Mouse (Mus musculus): Measurements from ENCODE around the gene Slc8b1. TPM values are rescaled to one million over a fixed set of nuclear protein-coding genes. Genes with fewer than 3 reads are reported as not detected.

Slc8b1 gene
- polyA plus RNA-seq, 1 experiment: 3.2 TPM

GRCm38 (mm10) chr5:120571056-120571740, 60.2 kb downstream of the Slc8b1 start:
- no peak overlapping the region for H3K27ac ChIP-seq (ENCODE audit: control insufficient read depth, insufficient read depth, low read depth, low read length)
- H3K27me3 ChIP-seq (ENCODE audit: control insufficient read depth, insufficient read depth, low read length): no peaks in the 10 kb centered on the region
- no peak for TF ChIP-seq POLR2A (IDR thresholded peaks at IDR 0.05; ENCODE audit: control insufficient read depth, low read depth, low read length)
- no peaks in the 10 kb centered on the region for H3K36me3 ChIP-seq (ENCODE audit: control insufficient read depth, insufficient read depth, low read length)
- no peak overlapping the region for H3K4me3 ChIP-seq (ENCODE audit: control insufficient read depth, low read depth, low read length)
- H3K4me1 ChIP-seq (ENCODE audit: control insufficient read depth, insufficient read depth, low read length): peaks cover 5% of the 10 kb centered on the region

- TF ChIP-seq CTCF (IDR thresholded peaks at IDR 0.05; ENCODE audit: control insufficient read depth, insufficient read depth, insufficient replicate concordance, low read depth, low read length) (no peak), POLR2A (IDR thresholded peaks at IDR 0.05; ENCODE audit: control insufficient read depth, low read depth, low read length) (no peak)
- Histone ChIP-seq H3K27me3 (ENCODE audit: control insufficient read depth, insufficient read depth, low read length) (no peaks in the 10 kb centered on the region), H3K4me3 (ENCODE audit: control insufficient read depth, low read depth, low read length) (no peak overlapping the region), H3K27ac (ENCODE audit: control insufficient read depth, insufficient read depth, low read depth, low read length) (no peak overlapping the region), H3K36me3 (ENCODE audit: control insufficient read depth, insufficient read depth, low read length) (no peaks in the 10 kb centered on the region), H3K4me1 (ENCODE audit: control insufficient read depth, insufficient read depth, low read length) (peaks cover 6% of the 10 kb centered on the region)
These were observed 63.6 kb downstream of the Slc8b1 start for GRCm38 (mm10) chr5:120574469-120575063.

GRCm38 (mm10) chr5:120576781-120577301, 65.9 kb downstream of the Slc8b1 start:
- Histone ChIP-seq H3K4me3 (ENCODE audit: control insufficient read depth, low read depth, low read length) (no peak overlapping the region), H3K36me3 (ENCODE audit: control insufficient read depth, insufficient read depth, low read length) (no peaks in the 10 kb centered on the region), H3K27ac (ENCODE audit: control insufficient read depth, insufficient read depth, low read depth, low read length) (no peak overlapping the region), H3K4me1 (ENCODE audit: control insufficient read depth, insufficient read depth, low read length) (peaks cover 9% of the 10 kb centered on the region), H3K27me3 (ENCODE audit: control insufficient read depth, insufficient read depth, low read length) (no peaks in the 10 kb centered on the region)
- no peak for TF ChIP-seq CTCF (IDR thresholded peaks at IDR 0.05; ENCODE audit: control insufficient read depth, insufficient read depth, insufficient replicate concordance, low read depth, low read length)
- TF ChIP-seq POLR2A (IDR thresholded peaks at IDR 0.05; ENCODE audit: control insufficient read depth, low read depth, low read length): no peak

GRCm38 (mm10) chr5:120577935-120578441, 67.0 kb downstream of the Slc8b1 start:
- Histone ChIP-seq H3K4me3 (ENCODE audit: control insufficient read depth, low read depth, low read length) (no peak overlapping the region), H3K4me1 (ENCODE audit: control insufficient read depth, insufficient read depth, low read length) (peaks cover 9% of the 10 kb centered on the region), H3K27me3 (ENCODE audit: control insufficient read depth, insufficient read depth, low read length) (no peaks in the 10 kb centered on the region), H3K36me3 (ENCODE audit: control insufficient read depth, insufficient read depth, low read length) (no peaks in the 10 kb centered on the region), H3K27ac (ENCODE audit: control insufficient read depth, insufficient read depth, low read depth, low read length) (no peak overlapping the region)
- TF ChIP-seq CTCF (IDR thresholded peaks at IDR 0.05; ENCODE audit: control insufficient read depth, insufficient read depth, insufficient replicate concordance, low read depth, low read length) (no peak), POLR2A (IDR thresholded peaks at IDR 0.05; ENCODE audit: control insufficient read depth, low read depth, low read length) (no peak)

GRCm38 (mm10) chr5:120578504-120579081, 67.6 kb downstream of the Slc8b1 start:
- H3K36me3 ChIP-seq (ENCODE audit: control insufficient read depth, insufficient read depth, low read length): no peaks in the 10 kb centered on the region
- H3K4me1 ChIP-seq (ENCODE audit: control insufficient read depth, insufficient read depth, low read length): peaks cover 9% of the 10 kb centered on the region
- no peak for TF ChIP-seq CTCF (IDR thresholded peaks at IDR 0.05; ENCODE audit: control insufficient read depth, insufficient read depth, insufficient replicate concordance, low read depth, low read length)
- TF ChIP-seq POLR2A (IDR thresholded peaks at IDR 0.05; ENCODE audit: control insufficient read depth, low read depth, low read length): no peak
- no peak overlapping the region for H3K4me3 ChIP-seq (ENCODE audit: control insufficient read depth, low read depth, low read length)
- H3K27ac ChIP-seq (ENCODE audit: control insufficient read depth, insufficient read depth, low read depth, low read length): no peak overlapping the region
- no peaks in the 10 kb centered on the region for H3K27me3 ChIP-seq (ENCODE audit: control insufficient read depth, insufficient read depth, low read length)

GRCm38 (mm10) chr5:120579211-120579897, 68.4 kb downstream of the Slc8b1 start:
- Histone ChIP-seq H3K4me1 (ENCODE audit: control insufficient read depth, insufficient read depth, low read length) (peaks cover 9% of the 10 kb centered on the region), H3K27me3 (ENCODE audit: control insufficient read depth, insufficient read depth, low read length) (no peaks in the 10 kb centered on the region), H3K4me3 (ENCODE audit: control insufficient read depth, low read depth, low read length) (no peak overlapping the region), H3K27ac (ENCODE audit: control insufficient read depth, insufficient read depth, low read depth, low read length) (no peak overlapping the region), H3K36me3 (ENCODE audit: control insufficient read depth, insufficient read depth, low read length) (no peaks in the 10 kb centered on the region)
- TF ChIP-seq POLR2A (IDR thresholded peaks at IDR 0.05; ENCODE audit: control insufficient read depth, low read depth, low read length) (no peak), CTCF (IDR thresholded peaks at IDR 0.05; ENCODE audit: control insufficient read depth, insufficient read depth, insufficient replicate concordance, low read depth, low read length) (no peak)

Data from testis, adult 2 months (tissue).